ENCODE assay signal across 32 mouse cellular contexts in genomic region chr1:171165629-171166345, GRCm38 (mm10). TPM values are rescaled to one million over a fixed set of nuclear protein-coding genes. Genes with fewer than 3 reads are reported as not detected.
DNase-seq lines count a peak whose midpoint lies in the region; ATAC-seq and TF ChIP-seq lines count a peak whose summit lies in the region.
"Had no signal": no experiment of that assay in that cellular context is flagged by ENCODE, and none has a peak within 500 bp of the region (broad histone marks: within the 10 kb centered on the region; RNA-seq: fewer than 3 reads in every experiment).

No protein-coding gene starts in this region.

- peaks cover 8% of the 10 kb centered on the region; the same call in 1 of the 2 replicates for H3K4me1 ChIP-seq in kidney, embryonic 15.5 days
- peaks cover 0 to 2% of the 10 kb centered on the region in 2 experiments; a peak in 2 of 4 replicates for H3K4me1 ChIP-seq in MEL (ENCODE audit: control insufficient read depth in 1 of 2, insufficient read depth in 2 of 2, low read length in 2 of 2)
- H3K4me1 ChIP-seq in intestine, embryonic 15.5 days (replicated peaks) = no peaks in the 10 kb centered on the region
- H3K4me1 ChIP-seq: embryonic facial prominence, embryonic 13.5 days; forebrain, embryonic 12.5 days; forebrain, embryonic 15.5 days had no signal

- no peaks in the 10 kb centered on the region for H3K9me3 ChIP-seq in kidney, embryonic 15.5 days (replicated peaks)
- H3K9me3 ChIP-seq in MEL (replicated peaks; ENCODE audit: insufficient read depth, low read length) = no peaks in the 10 kb centered on the region
- no peaks in the 10 kb centered on the region for H3K9me3 ChIP-seq in intestine, embryonic 15.5 days
- H3K9me3 ChIP-seq: embryonic facial prominence, embryonic 10.5 days; embryonic facial prominence, embryonic 13.5 days; forebrain, embryonic 12.5 days; forebrain, embryonic 15.5 days; heart, embryonic 12.5 days; heart, embryonic 15.5 days had no signal

- H3K9ac ChIP-seq in kidney, embryonic 15.5 days = no peak overlapping the region
- H3K9ac ChIP-seq in MEL (ENCODE audit: control insufficient read depth, low read depth, low read length, poor library complexity, severe bottlenecking) = no peak overlapping the region
- H3K9ac ChIP-seq in intestine, embryonic 15.5 days = no peak overlapping the region
- H3K9ac ChIP-seq: embryonic facial prominence, embryonic 13.5 days; forebrain, embryonic 12.5 days; forebrain, embryonic 15.5 days; heart, embryonic 12.5 days; heart, embryonic 15.5 days; hindbrain, embryonic 14.5 days had no signal

- no peak for TF ChIP-seq RAD21 in MEL (IDR thresholded peaks at IDR 0.05; ENCODE audit: low read depth, low read length)

- TF ChIP-seq CTCF in MEL (IDR thresholded peaks at IDR 0.05 in 2 of 3, conservative IDR thresholded peaks at IDR 0.05 in 1 of 3; ENCODE audit: control insufficient read depth in 1 of 3, insufficient read depth in 1 of 3, low read depth in 2 of 3, low read length in 3 of 3, poor library complexity in 1 of 3, severe bottlenecking in 1 of 3) = no peak

- no peak for DNase-seq in kidney, postnatal 4 days
- DNase-seq in MEL (ENCODE audit: low read depth, low spot score) = peak; percentile 24
- DNase-seq in gastrocnemius, postnatal 4 days (ENCODE audit: low spot score in 2 of 2) = no peak
- DNase-seq in gastrocnemius, postnatal 25 days = no peak
- no peak for DNase-seq in urinary bladder, postnatal 10 days (ENCODE audit: low spot score)
- DNase-seq: adrenal gland, adult 8-10 months; adrenal gland, postnatal 36 days; B cell, adult 2 months; cerebellum, adult 11 months; cerebellum, adult 2 months; cerebellum, adult 9-11 months; cerebellum, postnatal 25 days; embryo, embryonic 11 days; gastrocnemius, postnatal 10 days; heart, postnatal 10 days; heart, postnatal 36 days; kidney, adult 2 months had no signal

- WGBS in kidney, embryonic 15.5 days = 58% methylated on average over 5 of the region's 5 CpGs
- WGBS in intestine, embryonic 15.5 days = 44% methylated on average over 5 of the region's 5 CpGs

- H3K4me3 ChIP-seq in kidney, embryonic 15.5 days (replicated peaks) = no peak overlapping the region
- H3K4me3 ChIP-seq in MEL (ENCODE audit: control insufficient read depth in 1 of 2, insufficient read depth in 1 of 2, low read depth in 2 of 2, low read length in 2 of 2) = no peak overlapping the region
- H3K4me3 ChIP-seq in intestine, embryonic 15.5 days (replicated peaks) = no peak overlapping the region
- H3K4me3 ChIP-seq: embryonic facial prominence, embryonic 10.5 days; embryonic facial prominence, embryonic 13.5 days; erythroblast, embryonic 14.5 days; forebrain, embryonic 12.5 days; forebrain, embryonic 15.5 days; heart, embryonic 12.5 days; heart, embryonic 15.5 days had no signal

- no peaks in the 10 kb centered on the region for H3K79me2 ChIP-seq in MEL (ENCODE audit: control insufficient read depth, insufficient read depth, low read length, poor library complexity)

- H3K4me2 ChIP-seq in kidney, embryonic 15.5 days = no peak overlapping the region
- no peak overlapping the region for H3K4me2 ChIP-seq in intestine, embryonic 15.5 days (replicated peaks)
- H3K4me2 ChIP-seq: embryonic facial prominence, embryonic 13.5 days; forebrain, embryonic 12.5 days; forebrain, embryonic 15.5 days; heart, embryonic 12.5 days; heart, embryonic 15.5 days; hindbrain, embryonic 14.5 days had no signal

- no peak for ATAC-seq in kidney, embryonic 15.5 days (replicated peaks; ENCODE audit: low FRiP score)
- ATAC-seq in common myeloid progenitor, adult 5-6 weeks (replicated peaks; ENCODE audit: low read depth, poor library complexity, severe bottlenecking) = peak; percentile 37; the same call in 1 of the 2 replicates
- peak; percentile 44; the same call in 1 of the 2 replicates for ATAC-seq in intestine, embryonic 15.5 days
- ATAC-seq: activated CD4-positive, CD25-positive, alpha-beta regulatory T cell, adult 4 months; forebrain, embryonic 15.5 days; hindbrain, postnatal 0 days; inflammation-experienced regulatory T-cells, adult 6 months had no signal

- TF ChIP-seq POLR2A in MEL (IDR thresholded peaks at IDR 0.05; ENCODE audit: control insufficient read depth in 1 of 2, insufficient read depth in 1 of 2, low read depth in 1 of 2, low read length in 2 of 2, poor library complexity in 1 of 2) = no peak

- TF ChIP-seq EP300 in MEL (IDR thresholded peaks at IDR 0.05; ENCODE audit: low read depth in 1 of 2, low read length in 2 of 2) = no peak

- no peaks in the 10 kb centered on the region for H3K36me3 ChIP-seq in kidney, embryonic 15.5 days
- peaks cover 0 to 2% of the 10 kb centered on the region in 2 experiments; a peak in 1 of 4 replicates for H3K36me3 ChIP-seq in MEL (ENCODE audit: control insufficient read depth in 1 of 2, insufficient read depth in 2 of 2, low read length in 2 of 2)
- no peaks in the 10 kb centered on the region for H3K36me3 ChIP-seq in intestine, embryonic 15.5 days
- H3K36me3 ChIP-seq: embryonic facial prominence, embryonic 10.5 days; embryonic facial prominence, embryonic 13.5 days; forebrain, embryonic 12.5 days; forebrain, embryonic 15.5 days; heart, embryonic 12.5 days; heart, embryonic 15.5 days had no signal

- H3K27ac ChIP-seq in kidney, embryonic 15.5 days = peak overlapping the region; percentile 27; the same call in 1 of the 2 replicates
- H3K27ac ChIP-seq in MEL (ENCODE audit: control insufficient read depth, low read depth, low read length) = no peak overlapping the region
- no peak overlapping the region for H3K27ac ChIP-seq in intestine, embryonic 15.5 days
- H3K27ac ChIP-seq: embryonic facial prominence, embryonic 10.5 days; embryonic facial prominence, embryonic 13.5 days; forebrain, embryonic 12.5 days; forebrain, embryonic 15.5 days; heart, embryonic 15.5 days; hindbrain, embryonic 14.5 days; hindbrain, postnatal 0 days had no signal

- peaks cover 5% of the 10 kb centered on the region; the same call in 1 of the 2 replicates for H3K27me3 ChIP-seq in kidney, embryonic 15.5 days
- H3K27me3 ChIP-seq in MEL (ENCODE audit: control insufficient read depth in 1 of 2, insufficient read depth in 2 of 2, low read length in 2 of 2) = no peaks in the 10 kb centered on the region; a peak in 1 of 4 replicates
- no peaks in the 10 kb centered on the region for H3K27me3 ChIP-seq in intestine, embryonic 15.5 days (replicated peaks)
- H3K27me3 ChIP-seq: forebrain, embryonic 15.5 days had no signal

TF ChIP-seq in MEL, 35 proteins besides CTCF, POLR2A, EP300 and RAD21 (continues in another document):
- TF ChIP-seq JUND (IDR thresholded peaks at IDR 0.05; ENCODE audit: low read depth, low read length) (no peak), GABPA (IDR thresholded peaks at IDR 0.05; ENCODE audit: low read depth, low read length) (no peak)

RNA-seq across cellular contexts. Expression of gene Mpz, which starts 15.3 kb away (rescaled TPM):
- 0.86 and 0.99 TPM in 2 replicates for polyA plus RNA-seq in kidney, embryonic 15.5 days (2015; fragmentation: Nextera tagmentation; extraction: Ambion mirVana)
- 0.10 TPM in 1 of 2 replicates, not detected in the other for total RNA-seq in MEL (2012; rRNA removed)
- under 1 TPM in 1 of 2 experiments, not detected in 1; 0.28 TPM for polyA plus RNA-seq in MEL (2012; ENCODE audit: insufficient read depth in 1 of 2, insufficient read length in 2 of 2, low read depth in 1 of 2, low replicate concordance in 2 of 2, missing spikeins in 1 of 2)
- total RNA-seq in common myeloid progenitor, adult 5-6 weeks (2017) = not detected in 2 replicates
- 1.1 and 1.3 TPM in 2 replicates for polyA plus RNA-seq in intestine, embryonic 15.5 days (2015; fragmentation: Nextera tagmentation; extraction: Ambion mirVana)
- 100 to 1,000 TPM; 476 to 539 TPM for total RNA-seq in gastrocnemius, postnatal 4 days (2021)
- total RNA-seq in gastrocnemius, postnatal 25 days (2021) = 100 to 1,000 TPM in 1 of 2 experiments, 10 to 100 TPM in 1; 99.1 to 120 TPM
- polyA plus RNA-seq: activated CD4-positive, CD25-positive, alpha-beta regulatory T cell, adult 4 months; erythroblast, embryonic 14.5 days; inflammation-experienced regulatory T-cells, adult 6 months had no signal

RNA-seq across cellular contexts. Expression of gene Sdhc, which starts 15.4 kb away (rescaled TPM):
- 307 and 309 TPM in 2 replicates for polyA plus RNA-seq in kidney, embryonic 15.5 days (2015; fragmentation: Nextera tagmentation; extraction: Ambion mirVana)
- 79.4 and 88.2 TPM in 2 replicates for total RNA-seq in MEL (2012; rRNA removed)
- 100 to 1,000 TPM in 1 of 2 experiments, not detected in 1; 224 TPM for polyA plus RNA-seq in MEL (2012; ENCODE audit: insufficient read depth in 1 of 2, insufficient read length in 2 of 2, low read depth in 1 of 2, low replicate concordance in 2 of 2, missing spikeins in 1 of 2)
- total RNA-seq in common myeloid progenitor, adult 5-6 weeks (2017) = 56.9 and 71.9 TPM in 2 replicates
- polyA plus RNA-seq in intestine, embryonic 15.5 days (2015; fragmentation: Nextera tagmentation; extraction: Ambion mirVana) = 360 and 387 TPM in 2 replicates
- 100 to 1,000 TPM; 458 to 496 TPM for total RNA-seq in gastrocnemius, postnatal 4 days (2021)
- 100 to 1,000 TPM; 692 to 785 TPM for total RNA-seq in gastrocnemius, postnatal 25 days (2021)

RNA-seq across cellular contexts. Expression of gene Pcp4l1, which starts 30.3 kb away (rescaled TPM):
- polyA plus RNA-seq in kidney, embryonic 15.5 days (2015; fragmentation: Nextera tagmentation; extraction: Ambion mirVana) = 2.8 and 4.0 TPM in 2 replicates
- total RNA-seq in MEL (2012; rRNA removed) = not detected in 2 replicates
- not detected for polyA plus RNA-seq in MEL (2012; ENCODE audit: insufficient read depth in 1 of 2, insufficient read length in 2 of 2, low read depth in 1 of 2, low replicate concordance in 2 of 2, missing spikeins in 1 of 2)
- 11.2 and 11.8 TPM in 2 replicates for total RNA-seq in common myeloid progenitor, adult 5-6 weeks (2017)
- 16.4 and 18.5 TPM in 2 replicates for polyA plus RNA-seq in intestine, embryonic 15.5 days (2015; fragmentation: Nextera tagmentation; extraction: Ambion mirVana)
- 10 to 100 TPM in 1 of 2 experiments, 1 to 10 TPM in 1; 7.5 to 11.7 TPM for total RNA-seq in gastrocnemius, postnatal 4 days (2021)
- total RNA-seq in gastrocnemius, postnatal 25 days (2021) = 10 to 100 TPM; 15.0 to 48.8 TPM
- polyA plus RNA-seq: activated CD4-positive, CD25-positive, alpha-beta regulatory T cell, adult 4 months; erythroblast, embryonic 14.5 days; inflammation-experienced regulatory T-cells, adult 6 months had no signal

RNA-seq across cellular contexts. Expression of gene Nr1i3, which starts 48.0 kb away (rescaled TPM):
- 0.26 and 0.81 TPM in 2 replicates for polyA plus RNA-seq in kidney, embryonic 15.5 days (2015; fragmentation: Nextera tagmentation; extraction: Ambion mirVana)
- 1.4 and 1.7 TPM in 2 replicates for total RNA-seq in MEL (2012; rRNA removed)
- under 1 TPM in 1 of 2 experiments, not detected in 1; 0.24 TPM for polyA plus RNA-seq in MEL (2012; ENCODE audit: insufficient read depth in 1 of 2, insufficient read length in 2 of 2, low read depth in 1 of 2, low replicate concordance in 2 of 2, missing spikeins in 1 of 2)
- 0.32 TPM in 1 of 2 replicates, not detected in the other for total RNA-seq in common myeloid progenitor, adult 5-6 weeks (2017)
- polyA plus RNA-seq in intestine, embryonic 15.5 days (2015; fragmentation: Nextera tagmentation; extraction: Ambion mirVana) = 9.2 and 10.5 TPM in 2 replicates
- total RNA-seq in gastrocnemius, postnatal 4 days (2021) = under 1 TPM in 1 of 2 experiments, not detected in 1; 0.29 TPM
- not detected for total RNA-seq in gastrocnemius, postnatal 25 days (2021)
- total RNA-seq: gastrocnemius, adult 18-20 months; gastrocnemius, postnatal 10 days; heart, postnatal 10 days; hindbrain, postnatal 0 days had no signal
- polyA plus RNA-seq: erythroblast, embryonic 14.5 days had no signal

RNA-seq across cellular contexts. Expression of gene Cfap126, which starts 52.1 kb away (rescaled TPM):
- polyA plus RNA-seq in kidney, embryonic 15.5 days (2015; fragmentation: Nextera tagmentation; extraction: Ambion mirVana) = 2.0 and 2.1 TPM in 2 replicates
- 0.69 and 0.75 TPM in 2 replicates for total RNA-seq in MEL (2012; rRNA removed)
- 1 to 10 TPM in 1 of 2 experiments, not detected in 1; 3.5 TPM for polyA plus RNA-seq in MEL (2012; ENCODE audit: insufficient read depth in 1 of 2, insufficient read length in 2 of 2, low read depth in 1 of 2, low replicate concordance in 2 of 2, missing spikeins in 1 of 2)
- total RNA-seq in common myeloid progenitor, adult 5-6 weeks (2017) = 2.1 and 5.3 TPM in 2 replicates
- polyA plus RNA-seq in intestine, embryonic 15.5 days (2015; fragmentation: Nextera tagmentation; extraction: Ambion mirVana) = 1.7 and 1.8 TPM in 2 replicates
- total RNA-seq in gastrocnemius, postnatal 4 days (2021) = 1 to 10 TPM in 1 of 2 experiments, not detected in 1; 1.2 TPM
- 1 to 10 TPM in 1 of 2 experiments, under 1 TPM in 1; 0.69 to 1.2 TPM for total RNA-seq in gastrocnemius, postnatal 25 days (2021)

Comparison
In these comparisons a context has a peak if more than half of its experiments do, and no peak if none do; other contexts are left out.
1. RNA of gene Mpz, which starts 15.3 kb away (total RNA-seq): 476 to 539 TPM in gastrocnemius, postnatal 4 days and 99.1 to 120 TPM in gastrocnemius, postnatal 25 days; 0.10 TPM in MEL and not detected in common myeloid progenitor, adult 5-6 weeks; every median in the first group is over 10 times any median in the second.